Mouse (Mus musculus) heart, adult 2 months (tissue): ENCODE measurements around the gene Snrnp35. TPM values are rescaled to one million over a fixed set of nuclear protein-coding genes. Genes with fewer than 3 reads are reported as not detected.

Source experiments
- DNase-seq, 2 experiments: peaks; one replicate each; pipeline ENCODE4 v3.0.0; 2021
- H3K27ac ChIP-seq: fragments of 200-600 bp; 2 replicates; pipeline ENCODE4 v1.8.1; 2022
- H3K27me3 ChIP-seq: fragments of 200-500 bp; 2 replicates; pipeline ENCODE4 v1.6.1; 2012; ENCODE audit warnings: mild to moderate bottlenecking, low read length, inconsistent platforms, mixed read lengths; ENCODE audit not compliant: control insufficient read depth, insufficient read depth
- H3K36me3 ChIP-seq: fragments of 200-500 bp; 2 replicates; pipeline ENCODE4 v1.6.1; 2012; ENCODE audit warnings: low read length, inconsistent platforms; ENCODE audit not compliant: control insufficient read depth, insufficient read depth
- H3K4me1 ChIP-seq: fragments of 200-500 bp; 2 replicates; pipeline ENCODE4 v1.6.1; 2011; ENCODE audit warnings: low read length; ENCODE audit not compliant: control insufficient read depth, insufficient read depth
- H3K4me3 ChIP-seq: fragments of 200-600 bp; 2 replicates; pipeline ENCODE4 v1.8.1; 2022
- H3K79me2 ChIP-seq: fragments of 200-500 bp; replicated peaks from 2 replicates; pipeline ENCODE4 v1.6.1; 2012; ENCODE audit warnings: mild to moderate bottlenecking, inconsistent platforms, low read length, moderate library complexity, mixed read lengths; ENCODE audit not compliant: control insufficient read depth, insufficient read depth
- H3K9ac ChIP-seq: fragments of 200-500 bp; 2 replicates; pipeline ENCODE4 v1.6.1; 2012; ENCODE audit warnings: low read depth, mild to moderate bottlenecking, control low read depth, inconsistent platforms, low read length, mixed read lengths
- CTCF ChIP-seq: fragments of 200-600 bp; IDR thresholded peaks from 2 replicates; pipeline ENCODE4 v1.8.1; 2022; ENCODE audit warnings: antibody characterized with exemption, mild to moderate bottlenecking, moderate library complexity
- EP300 ChIP-seq: fragments of 200-500 bp; IDR thresholded peaks from 2 replicates; pipeline ENCODE4 v1.6.1; 2011; ENCODE audit warnings: low read depth, low read length, control low read depth; ENCODE audit not compliant: insufficient read depth
- POLR2A ChIP-seq: fragments of 200-500 bp; IDR thresholded peaks from 2 replicates; pipeline ENCODE4 v1.6.1; 2011; ENCODE audit warnings: mild to moderate bottlenecking, low read depth, low read length, control low read depth; ENCODE audit not compliant: insufficient read depth
- WGBS: fragments of 180-500 bp; shearing (Covaris S2); methylation state at CpG from one replicate; pipeline ENCODE4 v1.1.7; 2018; 5-methylcytosine and 5-hydroxymethylcytosine counted together
- intact Hi-C: fragments of 180-260 bp; cut with DNase I; formaldehyde crosslinking; loops from one replicate; pipeline ENCODE4 v1.15.1; 2025
- polyA plus RNA-seq: library from polyadenylated mRNA; depleted of rRNA; stranded (reverse); fragments of >200 nt; gene quantifications from 2 replicates; pipeline ENCODE4 v1.2.3, GENCODE M21; 2012
- total RNA-seq, 2 experiments: library from RNA; stranded (reverse); gene quantifications; 2 replicates each; pipeline ENCODE4 v1.2.3; 2021

Snrnp35 gene
- total and polyA plus RNA-seq, 3 experiments = 2.4 to 14.5 (median 10.5) TPM

- no peaks in the 10 kb centered on the region for H3K36me3 ChIP-seq
- no peaks in the 10 kb centered on the region for H3K79me2 ChIP-seq
- H3K4me3 ChIP-seq = no peak overlapping the region
- H3K27me3 ChIP-seq = no peaks in the 10 kb centered on the region
- 43% methylated on average over 10 of the region's 10 CpGs for WGBS
- TF ChIP-seq EP300 (peak; percentile 97), POLR2A (peak; percentile 57), CTCF (peak; percentile 37)
- peak overlapping the region; percentile 18 for H3K9ac ChIP-seq
- intact Hi-C loops = no loop called here
- H3K4me1 ChIP-seq = peaks cover 6% of the 10 kb centered on the region
- H3K27ac ChIP-seq = peak overlapping the region; percentile 78
- DNase-seq = peak in 1 of 2 experiments; percentile 77
These were observed 23.9 kb downstream of the Snrnp35 start for GRCm38 (mm10) chr5:124506731-124507359.

GRCm38 (mm10) chr5:124509200-124509599 lies 26.3 kb downstream of the Snrnp35 start:
- Histone ChIP-seq H3K79me2 (no peaks in the 10 kb centered on the region), H3K36me3 (no peaks in the 10 kb centered on the region), H3K4me1 (peaks cover 6% of the 10 kb centered on the region), H3K27ac (peak overlapping the region; percentile 78), H3K9ac (peak overlapping the region; percentile 4; the same call in 1 of the 2 replicates), H3K4me3 (no peak overlapping the region), H3K27me3 (no peaks in the 10 kb centered on the region)
- intact Hi-C loops = no loop called here
- 85% methylated on average over 6 of the region's 6 CpGs for WGBS
- no peak for DNase-seq
- TF ChIP-seq POLR2A = no peak
- no peak for TF ChIP-seq CTCF
- TF ChIP-seq EP300 = no peak

- H3K9ac ChIP-seq = no peak overlapping the region
- peak; percentile 76 to 86 for DNase-seq
- no peaks in the 10 kb centered on the region for H3K79me2 ChIP-seq
- no peaks in the 10 kb centered on the region for H3K36me3 ChIP-seq
- H3K4me3 ChIP-seq = no peak overlapping the region
- intact Hi-C loops = loop anchor here (2.0 kb wide), 1 partner anchor 19 kb away; no protein-coding TSS in a partner anchor
- H3K27me3 ChIP-seq = no peaks in the 10 kb centered on the region
- 58% methylated on average over 12 of the region's 12 CpGs for WGBS
- TF ChIP-seq CTCF (no peak), EP300 (peak; percentile 99), POLR2A (peak; percentile 43; the same call in 1 of the 2 replicates)
- H3K27ac ChIP-seq = peak overlapping the region; percentile 78
- H3K4me1 ChIP-seq = peaks cover 6% of the 10 kb centered on the region
These were observed 26.9 kb downstream of the Snrnp35 start for GRCm38 (mm10) chr5:124509742-124510237.

GRCm38 (mm10) chr5:124510536-124511050 lies 27.7 kb downstream of the Snrnp35 start:
- TF ChIP-seq POLR2A = 0 out of 2 replicates have a peak, but pooled peaks have one; percentile 15
- peak; percentile 25; the same call in 1 of the 2 replicates for TF ChIP-seq EP300
- TF ChIP-seq CTCF = no peak
- 67% methylated on average over 10 of the region's 10 CpGs for WGBS
- H3K36me3 ChIP-seq = no peaks in the 10 kb centered on the region
- no peak overlapping the region for H3K4me3 ChIP-seq
- peak in 1 of 2 experiments; percentile 56 for DNase-seq
- peaks cover 6% of the 10 kb centered on the region for H3K4me1 ChIP-seq
- H3K27me3 ChIP-seq = no peaks in the 10 kb centered on the region
- 0 out of 2 replicates have a peak, but pooled peaks cover 2% of the 10 kb centered on the region for H3K79me2 ChIP-seq
- intact Hi-C loops = loop anchor here (2.0 kb wide), 1 partner anchor 18 kb away; no protein-coding TSS in a partner anchor
- H3K27ac ChIP-seq = peak overlapping the region; percentile 78
- H3K9ac ChIP-seq = peak overlapping the region; percentile 4; the same call in 1 of the 2 replicates

- Histone ChIP-seq H3K4me1 (peaks cover 2% of the 10 kb centered on the region; the same call in 1 of the 2 replicates), H3K4me3 (no peak overlapping the region), H3K79me2 (peaks cover 5% of the 10 kb centered on the region), H3K36me3 (no peaks in the 10 kb centered on the region), H3K9ac (no peak overlapping the region), H3K27ac (no peak overlapping the region), H3K27me3 (no peaks in the 10 kb centered on the region)
- TF ChIP-seq POLR2A = no peak
- TF ChIP-seq CTCF = no peak
- TF ChIP-seq EP300 = no peak
- 63% methylated on average over 5 of the region's 5 CpGs for WGBS
- intact Hi-C loops = no loop called here
- no peak for DNase-seq
These were observed 32.9 kb downstream of the Snrnp35 start for GRCm38 (mm10) chr5:124515789-124516188.

GRCm38 (mm10) chr5:124518648-124519047 lies 35.7 kb downstream of the Snrnp35 start:
- no peak for TF ChIP-seq EP300
- no peak for TF ChIP-seq POLR2A
- TF ChIP-seq CTCF = peak; percentile 39
- peak overlapping the region; percentile 38 for H3K27ac ChIP-seq
- peaks cover 1% of the 10 kb centered on the region; the same call in 1 of the 2 replicates for H3K4me1 ChIP-seq
- no peak overlapping the region for H3K9ac ChIP-seq
- H3K27me3 ChIP-seq = no peaks in the 10 kb centered on the region
- intact Hi-C loops = no loop called here
- peaks cover 7% of the 10 kb centered on the region for H3K79me2 ChIP-seq
- no peak overlapping the region for H3K4me3 ChIP-seq
- WGBS = 80% methylated on average over 10 of the region's 10 CpGs
- no peak for DNase-seq
- H3K36me3 ChIP-seq = no peaks in the 10 kb centered on the region
